Mouse (Mus musculus): ENCODE measurements around the gene Dscam. TPM values are rescaled to one million over a fixed set of nuclear protein-coding genes. Genes with fewer than 3 reads are reported as not detected.
A peak's percentile ranks its signal among the peaks of the same experiment; 100 is the strongest.

Dscam gene
- total RNA-seq, 2 experiments from 2014 or later: 38.2 to 43.0 TPM

DNA sequence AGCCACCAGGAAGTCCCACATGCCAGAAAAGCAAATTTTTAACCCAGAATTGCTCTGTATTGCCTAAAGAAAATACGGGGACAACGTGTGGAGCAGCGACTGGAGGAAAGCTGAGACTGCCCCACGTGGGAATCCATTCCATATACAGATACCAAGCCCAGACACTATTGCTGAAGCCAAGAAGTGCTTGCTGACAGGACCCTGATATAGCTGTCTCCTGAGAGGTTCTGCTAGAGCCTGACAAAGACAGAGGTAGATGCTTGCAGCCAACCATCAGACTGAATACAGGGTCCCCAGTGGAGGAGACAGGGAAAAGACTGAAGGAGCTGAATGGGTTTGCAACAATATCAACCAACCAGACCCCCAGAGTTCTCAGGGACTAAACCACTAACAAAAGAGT, 293.3 kb downstream of the Dscam start:
- no peak for DNase-seq

DNA sequence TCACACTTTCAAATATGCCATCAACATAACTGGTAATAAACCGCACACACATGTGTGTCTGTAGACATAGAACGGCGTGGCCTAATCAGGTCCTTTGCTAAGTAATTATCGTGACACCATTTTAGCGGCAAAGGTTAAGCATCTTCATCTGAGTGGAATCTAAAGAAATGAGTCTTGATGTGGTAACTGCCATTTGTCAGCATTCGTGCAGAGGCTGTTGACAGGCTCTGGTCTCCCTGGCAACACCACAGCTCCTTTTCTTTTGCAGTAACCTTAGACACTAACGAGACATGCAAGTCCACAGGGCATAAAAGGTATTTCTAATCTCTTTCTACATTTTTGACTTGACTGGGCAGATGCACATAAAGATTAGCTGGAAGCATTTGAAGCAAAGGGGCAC, 297.8 kb downstream of the Dscam start:
- no peak for DNase-seq

DNA sequence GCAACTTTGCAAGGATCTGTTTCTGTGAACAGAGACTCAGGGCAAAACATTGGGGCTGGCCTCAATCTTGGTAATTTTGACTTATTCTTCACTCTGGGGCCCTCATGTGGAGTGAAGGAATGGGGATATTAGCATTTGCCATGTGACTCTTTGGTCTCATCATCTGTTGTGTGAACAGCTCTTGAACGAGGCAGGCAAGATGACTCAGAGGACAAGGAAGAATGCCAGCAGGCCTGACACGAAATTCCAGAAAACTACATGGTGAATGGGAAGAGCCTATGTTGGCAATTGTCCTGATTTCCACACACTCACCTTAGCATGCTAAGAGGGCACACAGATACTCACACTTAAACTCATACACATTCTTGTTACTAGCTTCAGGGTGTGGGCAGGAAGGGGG, 313.0 kb downstream of the Dscam start:
- DNase-seq: peak in 1 of 2 experiments; percentile 37

DNA sequence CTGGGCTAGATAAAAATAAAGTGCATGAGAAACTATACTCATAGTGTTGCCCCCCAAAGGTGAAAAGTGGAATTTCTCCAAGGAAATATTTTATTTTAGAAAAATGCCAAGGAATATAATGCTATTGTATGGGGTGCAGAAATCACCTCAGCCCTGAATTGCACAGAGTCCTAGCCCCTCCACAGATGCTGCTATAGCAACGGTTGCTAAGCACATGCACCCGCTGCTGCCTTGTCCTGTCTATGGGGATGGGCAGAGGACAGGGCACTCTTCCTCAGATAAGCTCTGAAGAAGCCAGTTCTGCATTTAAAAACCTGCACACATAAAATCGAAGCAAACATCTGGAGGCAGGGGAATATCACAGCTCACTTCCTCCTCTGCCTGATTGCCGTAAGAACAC, 315.5 kb downstream of the Dscam start:
- no peak for DNase-seq

DNA sequence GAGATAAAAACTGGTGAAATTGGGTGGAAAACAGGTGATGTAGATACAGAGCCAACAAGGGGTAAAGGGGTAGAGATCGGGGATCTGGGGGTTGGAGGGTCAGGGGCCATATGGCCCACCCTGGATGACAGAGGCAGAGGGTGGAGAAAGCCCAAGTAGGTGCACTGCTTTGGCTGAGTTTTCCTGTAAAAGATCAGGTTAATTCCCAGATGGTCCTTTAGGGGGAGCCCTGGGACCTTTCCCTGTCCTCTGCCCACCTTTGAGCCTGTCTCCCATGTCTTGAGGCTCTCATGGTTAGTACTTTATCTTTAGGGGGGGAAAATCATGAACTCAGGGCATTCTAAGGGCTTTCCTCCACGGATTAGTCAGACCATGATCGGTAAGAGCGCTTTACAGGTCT, 318.2 kb downstream of the Dscam start:
- DNase-seq: no peak

DNA sequence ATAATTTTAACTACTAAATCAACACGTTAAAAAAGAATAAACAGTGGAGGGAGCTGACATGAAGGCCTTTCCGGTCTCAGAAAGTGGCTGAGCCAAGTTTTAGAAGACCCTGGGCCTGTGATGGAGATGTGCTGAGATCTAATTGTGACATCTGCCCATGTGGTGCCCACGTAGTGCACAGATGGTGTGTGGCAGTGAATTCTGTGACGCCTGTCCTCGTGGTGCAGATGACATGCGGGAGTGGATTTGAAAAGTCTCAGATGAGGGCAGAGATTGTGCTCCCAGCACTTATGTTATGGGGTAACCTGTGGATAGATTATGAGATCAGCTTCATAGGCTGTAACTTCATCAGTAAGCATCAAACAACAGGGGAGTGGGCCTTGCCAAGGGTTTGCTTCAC, 321.6 kb downstream of the Dscam start:
- DNase-seq: peak; percentile 46 to 56

DNA sequence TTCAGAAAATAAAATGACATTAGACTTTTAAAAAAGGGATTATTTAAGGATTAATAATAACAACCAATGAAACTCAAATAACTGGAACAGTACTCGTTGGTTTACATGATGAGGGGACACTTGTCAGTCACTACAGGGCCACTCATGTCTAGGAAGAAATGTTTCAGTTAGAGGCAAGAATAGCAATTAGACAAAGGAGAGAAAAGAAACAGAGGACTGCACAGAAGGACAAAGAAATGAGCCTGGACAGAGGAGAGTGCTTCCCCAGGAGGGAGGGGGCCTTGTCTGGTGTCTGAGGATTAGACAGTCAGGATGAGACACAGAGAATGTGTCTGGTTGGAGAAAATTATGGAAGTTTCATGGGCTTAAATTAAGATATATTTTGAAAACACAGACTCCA, 324.0 kb downstream of the Dscam start:
- DNase-seq: no peak

DNA sequence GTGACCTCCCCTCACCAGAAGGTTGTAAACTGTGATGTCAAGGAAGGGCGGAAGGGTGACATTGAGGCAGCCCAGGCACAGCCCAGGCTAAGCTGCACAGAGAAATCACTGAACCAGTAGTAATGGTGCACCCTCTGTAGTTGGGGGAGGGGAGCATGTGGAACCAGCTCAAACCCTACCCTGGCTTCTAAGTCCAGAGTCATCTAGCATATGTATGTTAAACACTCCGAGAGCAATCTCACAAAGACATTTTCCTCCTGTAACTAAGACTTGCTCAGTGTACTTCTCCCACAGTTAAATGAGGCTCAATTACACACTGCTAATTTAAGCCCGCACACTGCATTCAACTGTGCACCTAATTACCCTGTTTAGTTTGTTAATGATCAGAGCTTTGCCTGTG, 324.4 kb downstream of the Dscam start:
- DNase-seq: no peak

DNA sequence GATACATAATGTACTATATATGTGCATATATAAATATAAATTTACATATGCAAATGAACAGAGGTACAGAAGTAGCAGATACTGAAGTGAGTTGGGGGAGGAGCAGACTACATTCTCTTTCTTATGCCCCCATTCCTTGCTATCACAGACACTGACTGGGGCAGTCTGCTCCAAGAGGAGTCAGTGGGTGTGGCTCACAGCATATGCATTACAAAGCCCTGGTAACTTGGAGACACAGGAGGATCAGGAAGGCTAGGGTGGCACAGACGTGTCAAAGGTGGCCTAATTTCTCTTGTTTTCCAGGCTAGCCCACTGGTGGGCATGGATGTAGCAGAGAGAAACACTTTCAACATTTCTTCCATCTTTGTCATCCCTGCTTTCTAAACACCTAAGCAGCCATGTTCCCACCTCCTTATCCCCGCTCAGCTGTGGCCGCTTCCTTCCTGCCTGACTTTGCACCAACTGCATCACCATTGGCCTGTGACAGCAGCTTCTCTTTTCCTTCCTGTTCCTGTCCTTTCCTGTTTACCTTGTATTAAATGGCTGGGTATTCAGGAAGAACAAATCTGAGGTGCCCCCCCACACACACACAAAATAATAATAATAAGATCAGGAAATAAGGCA, 325.0 kb downstream of the Dscam start:
- no peak for DNase-seq

DNA sequence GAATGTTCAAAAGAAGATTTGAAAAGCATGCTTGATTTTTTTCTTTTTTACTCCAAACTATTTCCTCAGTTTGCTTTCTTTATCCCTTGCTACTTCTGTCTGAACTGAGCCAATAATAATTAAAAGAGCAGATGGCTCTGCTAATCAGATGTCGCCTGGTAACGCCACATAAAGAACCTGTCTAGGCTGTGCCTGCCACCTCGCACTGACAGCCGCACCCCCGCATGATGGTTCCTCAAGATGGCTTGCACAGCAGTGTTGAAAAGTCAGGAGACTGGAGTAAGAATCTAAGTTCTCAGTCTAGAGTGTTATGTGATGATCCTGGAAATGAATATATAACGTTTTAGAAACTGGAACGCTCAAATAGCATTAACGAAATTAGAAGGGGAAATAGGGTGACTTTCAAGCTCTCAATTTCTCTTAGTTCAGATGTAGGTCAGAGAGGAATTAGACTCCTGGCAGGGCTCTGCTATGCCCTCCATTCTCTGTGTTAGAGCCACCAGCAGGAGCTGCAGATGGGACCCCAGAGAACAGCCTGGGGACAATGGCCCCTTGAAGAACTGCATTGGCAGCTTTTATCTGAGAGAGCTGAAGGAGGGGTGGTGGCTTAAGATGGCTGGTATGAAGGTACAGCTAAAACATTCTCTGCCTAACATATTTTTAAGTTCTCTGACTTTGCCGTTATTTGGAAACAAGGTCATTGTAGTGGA, 326.7 kb downstream of the Dscam start:
- DNase-seq: peak; percentile 42 to 48

DNA sequence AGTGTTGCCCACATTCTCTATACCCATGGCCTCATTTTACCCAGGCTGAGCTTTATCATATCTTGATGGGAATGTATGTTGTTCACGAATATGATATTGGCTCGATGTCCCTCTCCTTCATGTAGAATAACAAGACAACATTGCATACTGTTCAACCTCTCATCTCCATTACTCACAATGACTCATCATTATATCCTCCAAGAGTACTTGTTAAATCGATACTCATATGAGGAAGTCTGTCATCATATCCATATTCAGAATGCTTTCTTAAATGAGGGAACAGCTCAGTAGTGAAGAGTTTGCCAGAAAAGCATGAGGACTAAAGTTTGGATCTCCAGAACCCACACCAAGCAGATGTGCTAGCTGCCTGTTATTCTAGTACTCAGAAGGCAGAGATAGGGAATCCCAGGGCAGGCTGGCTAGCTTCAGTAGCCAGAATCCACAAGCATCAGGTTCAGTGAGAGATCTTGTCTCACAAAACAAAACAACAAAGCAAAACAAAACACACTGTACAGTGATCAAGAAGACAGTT, 327.7 kb downstream of the Dscam start:
- no peak for DNase-seq

DNA sequence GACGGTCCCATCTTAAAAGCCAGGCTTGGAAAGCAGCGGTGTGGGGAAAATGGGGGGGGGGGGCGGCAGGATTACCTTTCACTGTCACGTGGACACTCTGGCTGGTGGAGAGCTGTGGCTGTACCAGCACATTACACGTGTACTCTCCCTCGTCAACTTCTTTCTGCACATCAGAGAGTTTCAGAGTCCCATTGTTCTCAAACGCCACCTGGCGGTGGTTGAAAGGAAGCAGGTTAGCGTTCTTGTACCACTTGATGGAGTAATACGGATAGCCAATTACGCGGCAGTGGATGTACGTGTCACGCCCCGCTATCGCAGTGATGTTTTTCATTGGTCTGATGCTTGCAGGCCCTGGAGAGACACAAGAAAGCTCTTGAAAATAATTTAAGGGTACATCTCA, 350.9 kb downstream of the Dscam start:
- DNase-seq: peak; percentile 59 to 72

DNA sequence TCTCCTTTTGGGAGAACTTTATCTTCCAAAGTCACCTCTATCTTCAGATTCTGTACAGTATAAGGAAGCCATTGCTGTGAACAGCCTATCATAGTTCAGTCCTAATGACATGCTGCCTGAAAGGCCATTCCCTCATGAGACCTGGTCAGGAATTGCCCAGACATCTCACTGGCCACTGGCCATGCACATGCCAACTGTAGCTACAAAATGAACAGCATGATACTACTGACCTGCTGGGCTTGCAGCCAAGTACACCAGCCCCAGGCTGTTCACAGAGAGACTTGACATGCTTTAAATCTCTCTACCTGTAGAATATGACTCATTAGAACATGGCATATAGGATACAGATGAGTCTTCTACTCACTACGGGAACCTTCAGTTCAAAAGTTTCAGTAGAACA, 364.3 kb downstream of the Dscam start:
- no peak for DNase-seq

DNA sequence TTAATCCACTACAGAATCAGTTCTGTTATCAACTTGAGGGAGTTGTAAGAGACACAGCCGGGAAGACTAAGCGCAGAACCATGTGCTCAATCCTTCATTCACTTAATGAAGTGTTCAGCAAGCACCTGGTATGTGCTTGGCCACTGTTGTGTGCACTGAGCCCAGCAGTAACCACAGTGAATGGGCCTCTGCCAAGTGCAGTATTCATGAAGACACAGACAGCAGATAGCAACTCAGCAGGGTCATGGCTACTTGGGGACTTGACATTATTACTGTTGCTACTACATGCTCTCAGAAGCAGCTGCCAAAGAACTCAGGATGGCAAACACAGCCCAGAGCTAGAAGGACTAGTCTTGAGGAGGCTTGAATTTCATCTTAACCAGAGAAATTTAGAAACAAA, 367.9 kb downstream of the Dscam start:
- no peak for DNase-seq

DNA sequence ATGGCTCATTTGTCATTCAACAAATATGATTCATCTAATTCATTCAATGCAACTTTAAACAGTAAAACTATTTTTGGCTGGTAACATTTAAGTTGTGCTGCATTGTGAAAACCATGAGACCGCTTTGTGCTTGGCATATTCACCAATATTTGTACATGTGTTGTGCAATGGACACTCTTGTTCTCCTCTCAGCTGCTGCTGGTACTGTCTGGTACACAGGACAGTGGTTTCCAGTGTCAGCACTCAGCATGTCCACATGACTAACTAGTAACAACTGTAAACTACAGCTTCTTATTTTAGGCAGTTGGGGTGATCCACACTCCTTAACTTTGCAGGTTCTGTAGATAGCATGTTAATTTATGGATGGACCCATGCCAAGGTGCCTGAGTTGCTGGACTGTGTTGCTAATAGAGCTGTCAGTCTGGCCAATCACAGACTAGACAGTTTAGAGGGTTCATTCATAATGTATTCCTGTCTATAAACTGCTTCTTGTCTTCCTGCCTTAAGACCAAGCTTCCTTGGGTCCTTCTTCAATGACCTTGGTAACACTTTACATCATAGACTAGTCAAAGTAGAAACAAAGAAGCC, 368.8 kb downstream of the Dscam start:
- DNase-seq: no peak

DNA sequence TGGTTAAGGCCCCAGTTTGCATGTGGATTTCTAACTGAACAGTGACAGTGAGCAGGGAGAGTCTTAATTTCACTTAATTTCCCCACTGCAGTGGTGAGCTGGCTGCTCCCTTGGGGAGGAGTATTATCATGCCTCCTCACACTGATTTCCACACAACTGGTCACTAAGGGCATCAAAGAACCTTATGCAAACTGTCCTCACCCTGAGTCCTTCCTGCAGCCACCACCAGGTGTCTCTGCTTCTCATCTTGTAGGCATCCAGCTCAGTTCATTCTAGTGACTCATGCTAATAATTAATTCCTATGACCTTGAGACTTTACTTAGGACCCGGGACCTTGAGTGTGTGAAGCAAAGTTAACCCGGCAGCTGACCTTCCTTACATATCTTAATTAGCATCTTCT, 375.1 kb downstream of the Dscam start:
- DNase-seq: peak in 1 of 2 experiments; percentile 29

DNA sequence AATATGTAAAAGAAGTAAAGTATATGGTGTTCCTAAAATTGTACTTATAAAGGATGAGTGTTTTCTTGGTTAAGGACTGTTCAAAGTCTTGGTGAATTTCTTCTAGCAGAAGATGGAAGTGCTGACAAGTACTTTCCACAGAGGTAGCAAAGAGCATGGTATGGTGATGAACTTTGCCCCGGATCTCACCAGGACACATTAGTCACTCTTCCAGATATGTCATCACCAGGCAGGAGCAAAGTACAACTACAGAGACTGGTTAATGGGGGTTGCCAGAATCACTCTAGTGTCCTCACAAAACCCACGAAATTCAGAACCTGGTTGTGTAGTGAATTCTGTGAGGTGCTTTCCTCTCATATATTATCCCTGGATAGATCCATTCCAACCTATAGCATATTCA, 379.2 kb downstream of the Dscam start:
- no peak for DNase-seq

DNA sequence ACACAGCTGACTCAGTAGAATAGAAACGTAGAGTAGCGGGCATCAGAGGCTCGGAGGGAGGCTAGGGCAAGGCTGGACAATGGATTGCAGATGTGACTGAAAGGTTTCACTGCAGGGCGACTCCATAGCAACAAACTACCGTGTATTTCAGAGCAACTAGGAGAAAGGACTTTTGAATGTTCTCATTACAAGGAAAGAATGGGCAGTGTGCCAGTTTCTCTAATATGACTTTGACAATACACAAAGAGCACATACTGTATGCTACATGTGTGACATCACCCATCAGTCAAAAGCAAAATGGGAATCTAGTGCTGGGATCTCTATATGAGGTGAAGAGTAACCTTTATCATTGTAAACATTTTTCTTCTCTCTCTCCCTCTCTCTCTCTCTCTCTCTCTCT, 382.3 kb downstream of the Dscam start:
- DNase-seq: no peak

DNA sequence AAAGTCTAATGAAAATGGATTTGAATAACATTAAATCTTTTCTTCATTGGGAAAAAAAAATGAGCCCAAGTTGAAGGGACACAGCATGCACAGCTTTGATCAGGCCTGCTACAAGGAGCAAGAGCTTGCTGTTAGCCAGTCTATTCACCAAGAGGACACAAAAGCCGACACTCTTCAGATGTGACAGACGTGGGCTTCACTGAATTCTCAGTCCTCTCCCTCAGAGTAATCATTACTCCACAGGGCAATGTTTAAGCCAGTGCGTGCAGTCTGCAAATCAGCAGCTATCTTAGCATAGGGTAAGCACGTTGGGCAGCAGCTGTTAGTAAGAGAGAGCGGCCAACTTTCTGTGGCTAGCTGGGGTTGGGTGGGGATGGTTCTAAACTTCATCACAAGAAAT, 391.5 kb downstream of the Dscam start:
- DNase-seq: no peak

DNA sequence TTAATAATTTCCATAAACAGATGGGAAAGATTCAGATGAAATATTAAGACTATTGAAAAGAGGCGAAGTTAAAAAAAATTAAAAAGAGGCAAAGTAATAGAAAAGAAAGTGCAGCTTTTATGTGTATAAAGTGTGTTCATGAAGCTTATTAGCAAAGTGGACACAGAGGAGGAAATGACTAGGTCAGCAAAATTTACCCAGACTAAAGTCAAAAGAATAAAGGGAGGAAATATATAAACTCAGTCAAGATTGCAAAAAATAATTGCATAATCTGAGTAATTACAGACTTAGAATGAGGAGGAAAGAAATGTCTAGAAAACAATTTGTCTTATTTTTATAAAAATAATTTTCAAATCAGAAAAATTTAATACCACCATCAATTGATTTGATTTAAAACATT, 396.3 kb downstream of the Dscam start:
- no peak for DNase-seq

DNA sequence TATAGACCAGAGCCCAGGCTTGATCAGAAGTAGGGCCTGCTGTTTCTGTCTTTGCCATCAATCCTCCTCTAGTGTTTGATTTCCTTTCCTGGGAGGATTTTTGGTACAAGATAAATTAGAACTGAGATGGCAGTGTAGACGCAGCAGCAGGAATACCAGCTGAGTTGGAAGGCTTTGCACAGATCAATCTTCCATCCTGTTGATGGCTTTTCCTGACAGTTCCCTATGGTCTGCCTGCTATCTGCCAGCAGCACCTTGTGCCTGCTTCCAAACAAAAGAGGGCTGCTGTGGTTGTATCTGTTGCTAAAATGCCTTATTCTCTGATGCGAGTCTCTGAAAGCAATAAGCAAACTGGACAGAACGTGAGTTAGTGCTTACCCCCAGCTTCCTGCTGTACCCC, 402.6 kb downstream of the Dscam start:
- no peak for DNase-seq

DNA sequence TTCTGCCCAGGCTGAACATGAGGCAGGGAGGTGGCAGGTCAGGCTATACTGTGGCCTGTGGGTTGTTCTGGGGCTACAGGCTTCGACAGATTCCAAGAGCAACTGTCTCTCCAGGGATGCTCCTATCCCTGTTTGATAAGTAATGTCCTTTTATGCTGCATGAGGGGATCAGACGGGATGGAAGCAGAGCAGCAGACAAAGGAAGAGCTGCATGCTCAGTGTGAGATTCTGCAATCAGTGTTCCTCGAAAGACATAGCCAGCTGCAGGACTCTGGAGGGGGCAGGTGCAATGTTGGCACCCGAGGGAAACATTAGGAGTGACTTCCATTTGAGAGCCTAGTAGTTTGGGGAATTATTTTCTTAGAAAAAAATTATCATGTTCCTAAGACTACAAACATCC, 403.0 kb downstream of the Dscam start:
- DNase-seq: no peak

DNA sequence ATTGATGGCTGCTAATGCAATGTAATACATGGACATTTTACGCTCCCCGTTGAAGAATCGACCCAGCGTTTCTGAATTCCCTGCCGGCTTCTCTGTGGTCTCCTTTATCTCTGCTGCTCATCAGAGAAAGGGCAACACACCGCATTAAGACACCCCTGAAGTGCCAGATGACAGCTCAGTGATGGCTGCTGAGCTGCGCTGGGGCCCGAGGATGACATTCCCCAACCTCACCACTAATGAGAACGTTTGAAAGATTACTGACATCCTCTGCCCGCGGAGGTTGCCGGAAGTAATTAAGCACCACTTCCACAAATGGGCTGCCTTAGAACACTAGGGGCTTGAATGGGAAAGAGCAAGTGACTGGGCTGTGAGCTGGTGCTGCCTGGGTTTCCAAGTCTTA, 409.3 kb downstream of the Dscam start:
- DNase-seq: no peak

DNA sequence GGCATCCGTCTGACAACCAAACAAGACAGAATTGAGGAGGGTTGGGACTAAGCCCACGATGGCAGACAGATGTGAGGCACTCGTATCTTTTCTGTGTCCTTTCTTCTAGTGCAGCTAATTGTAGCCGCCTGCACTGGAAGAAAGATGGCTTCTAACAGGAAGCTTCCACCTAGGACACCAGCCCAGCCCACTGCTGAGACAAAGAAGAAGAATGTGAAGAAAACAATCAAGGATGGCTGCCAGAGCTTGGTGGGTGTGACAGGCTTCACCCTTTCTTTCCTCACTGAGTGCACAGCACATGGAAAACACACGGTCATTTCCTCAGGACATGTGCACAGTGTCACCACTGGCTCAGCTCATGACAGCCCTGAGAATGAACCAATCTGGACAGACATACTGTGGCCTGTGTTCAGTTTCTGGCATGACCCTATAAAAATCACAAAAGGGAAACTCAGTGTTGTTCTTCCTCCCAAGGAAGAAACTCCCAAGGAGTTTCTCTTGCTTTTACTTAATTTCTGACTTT, 411.4 kb downstream of the Dscam start:
- no peak for DNase-seq

Measured in layer of hippocampus, postnatal 36 days (tissue).